ENCODE assay signal across 30 mouse cellular contexts in the genomic region with DNA sequence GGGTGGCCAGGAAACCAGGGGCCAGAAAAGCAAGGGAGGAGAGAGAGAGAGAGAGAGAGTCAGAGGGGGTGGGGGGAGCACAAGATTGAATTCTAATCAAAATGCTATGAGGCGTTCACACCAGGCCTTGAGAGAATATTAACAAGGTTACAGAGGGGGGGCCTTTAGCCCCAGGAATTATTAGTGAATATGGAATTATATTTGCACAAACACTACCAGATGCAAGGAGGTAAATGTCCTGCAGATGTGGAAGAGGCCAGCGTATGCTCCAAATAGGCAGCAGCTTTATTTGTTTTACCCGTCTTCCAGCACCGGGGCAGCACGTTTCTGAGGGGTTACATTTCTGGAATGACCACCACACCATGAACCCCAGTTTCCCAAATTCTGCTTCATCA. TPM values are rescaled to one million over a fixed set of nuclear protein-coding genes. Genes with fewer than 3 reads are reported as not detected.
DNase-seq lines count a peak whose midpoint lies in the region; ATAC-seq and TF ChIP-seq lines count a peak whose summit lies in the region.
"Had no signal": no experiment of that assay in that cellular context is flagged by ENCODE, and none has a peak within 500 bp of the region (broad histone marks: within the 10 kb centered on the region; RNA-seq: fewer than 3 reads in every experiment).

No protein-coding gene starts in this region.

- no peaks in the 10 kb centered on the region for H3K4me1 ChIP-seq in embryonic facial prominence, embryonic 11.5 days (ENCODE audit: control insufficient read depth, insufficient read depth, low read length)
- peaks cover 33% of the 10 kb centered on the region for H3K4me1 ChIP-seq in limb, embryonic 15.5 days
- no peaks in the 10 kb centered on the region for H3K4me1 ChIP-seq in lung, postnatal 0 days (ENCODE audit: insufficient read depth, low read depth, low read length)
- H3K4me1 ChIP-seq: hindbrain, embryonic 12.5 days; liver, embryonic 13.5 days; neural tube, embryonic 13.5 days had no signal

- no peak overlapping the region for H3K9ac ChIP-seq in embryonic facial prominence, embryonic 11.5 days (replicated peaks; ENCODE audit: low read length)
- H3K9ac ChIP-seq in limb, embryonic 15.5 days = no peak overlapping the region
- H3K9ac ChIP-seq in lung, postnatal 0 days (replicated peaks; ENCODE audit: low read depth) = no peak overlapping the region
- H3K9ac ChIP-seq: forebrain, postnatal 0 days; hindbrain, embryonic 12.5 days; liver, embryonic 13.5 days; neural tube, embryonic 13.5 days had no signal

- TF ChIP-seq CTCF in lung, postnatal 0 days (IDR thresholded peaks at IDR 0.05) = no peak

- peak; percentile 25 for DNase-seq in embryo, embryonic 11 days
- DNase-seq in embryo, embryonic 10 days (ENCODE audit: low spot score) = no peak
- DNase-seq in embryonic facial prominence, embryonic 11.5 days (ENCODE audit: low spot score) = peak; percentile 65
- peak; percentile 30 for DNase-seq in forelimb bud, embryonic 11.5 days (ENCODE audit: low read depth, low spot score)
- DNase-seq in lung, postnatal 0 days (ENCODE audit: low spot score) = no peak
- no peak for DNase-seq in gastrocnemius, postnatal 14 days
- DNase-seq: adrenal gland, postnatal 14 days; cerebellum, adult 11-12 months; cerebellum, postnatal 10 days; forebrain, postnatal 0 days; gastrocnemius, postnatal 36 days; heart, adult 18-20 months; heart, postnatal 36 days; kidney, postnatal 10 days; layer of hippocampus, postnatal 36 days; liver, embryonic 13.5 days; lung, postnatal 10 days; right cerebral cortex, postnatal 4 days; thymus, adult 18-20 months; thymus, postnatal 25 days had no signal

- no peak for ATAC-seq in embryonic facial prominence, embryonic 11.5 days (replicated peaks; ENCODE audit: insufficient number of reproducible peaks, low FRiP score, low TSS enrichment, low read depth)
- ATAC-seq in limb, embryonic 15.5 days (ENCODE audit: insufficient number of reproducible peaks, low FRiP score, low TSS enrichment, low read depth) = peak; percentile 26; the same call in 1 of the 2 replicates
- ATAC-seq in lung, postnatal 0 days = no peak
- ATAC-seq: forebrain, postnatal 0 days; intestine, embryonic 16.5 days; midbrain, embryonic 16.5 days had no signal

- H3K4me3 ChIP-seq in embryonic facial prominence, embryonic 11.5 days (ENCODE audit: low read depth, low read length) = no peak overlapping the region
- no peak overlapping the region for H3K4me3 ChIP-seq in limb, embryonic 15.5 days
- H3K4me3 ChIP-seq in lung, postnatal 0 days (ENCODE audit: low read depth, low read length) = no peak overlapping the region
- H3K4me3 ChIP-seq: hindbrain, embryonic 12.5 days; liver, embryonic 13.5 days; neural tube, embryonic 13.5 days had no signal

- H3K36me3 ChIP-seq in embryonic facial prominence, embryonic 11.5 days (replicated peaks; ENCODE audit: control insufficient read depth, insufficient read depth, low read depth, low read length) = no peaks in the 10 kb centered on the region
- H3K36me3 ChIP-seq in limb, embryonic 15.5 days = no peaks in the 10 kb centered on the region
- H3K36me3 ChIP-seq in lung, postnatal 0 days (ENCODE audit: insufficient read depth, low read length) = no peaks in the 10 kb centered on the region
- H3K36me3 ChIP-seq: G1E; hindbrain, embryonic 12.5 days; liver, embryonic 13.5 days; neural tube, embryonic 13.5 days had no signal

- H3K9me3 ChIP-seq in embryonic facial prominence, embryonic 11.5 days (replicated peaks; ENCODE audit: control insufficient read depth, low read length) = no peaks in the 10 kb centered on the region
- H3K9me3 ChIP-seq in limb, embryonic 15.5 days = no peaks in the 10 kb centered on the region
- H3K9me3 ChIP-seq in lung, postnatal 0 days (ENCODE audit: low read length) = no peaks in the 10 kb centered on the region
- H3K9me3 ChIP-seq: G1E; hindbrain, embryonic 12.5 days; liver, embryonic 13.5 days; neural tube, embryonic 13.5 days had no signal

- 30% methylated on average over 5 of the region's 5 CpGs for WGBS in embryonic facial prominence, embryonic 11.5 days
- 31% methylated on average over 5 of the region's 5 CpGs for WGBS in limb, embryonic 15.5 days
- 72% methylated on average over 5 of the region's 5 CpGs for WGBS in lung, postnatal 0 days

- no peaks in the 10 kb centered on the region for H3K27me3 ChIP-seq in embryonic facial prominence, embryonic 11.5 days (ENCODE audit: control insufficient read depth, insufficient read depth, low read length)
- no peaks in the 10 kb centered on the region for H3K27me3 ChIP-seq in limb, embryonic 15.5 days
- no peaks in the 10 kb centered on the region for H3K27me3 ChIP-seq in lung, postnatal 0 days (replicated peaks; ENCODE audit: insufficient read depth, low read length)
- H3K27me3 ChIP-seq: hindbrain, embryonic 12.5 days; liver, embryonic 13.5 days; neural tube, embryonic 13.5 days; Patski had no signal

- H3K4me2 ChIP-seq in embryonic facial prominence, embryonic 11.5 days (ENCODE audit: low read depth, low read length) = no peak overlapping the region
- peak overlapping the region; percentile 7; the same call in 1 of the 2 replicates for H3K4me2 ChIP-seq in limb, embryonic 15.5 days
- H3K4me2 ChIP-seq in lung, postnatal 0 days (replicated peaks; ENCODE audit: low read depth, low read length) = no peak overlapping the region
- H3K4me2 ChIP-seq: heart, embryonic 11.5 days; hindbrain, embryonic 12.5 days; liver, embryonic 13.5 days; neural tube, embryonic 13.5 days had no signal

- intact Hi-C loops in gastrocnemius, postnatal 14 days (cut with DNase I; ENCODE audit: low total_unique reads) = no loop called here

- H3K27ac ChIP-seq in embryonic facial prominence, embryonic 11.5 days (replicated peaks; ENCODE audit: low read depth, low read length) = no peak overlapping the region
- H3K27ac ChIP-seq in limb, embryonic 15.5 days = no peak overlapping the region; the same call in 1 of the 2 replicates
- no peak overlapping the region for H3K27ac ChIP-seq in lung, postnatal 0 days (ENCODE audit: low read length)
- H3K27ac ChIP-seq: hindbrain, embryonic 12.5 days; liver, embryonic 13.5 days; macrophage; neural tube, embryonic 13.5 days; stomach, postnatal 0 days had no signal

- TF ChIP-seq EP300 in lung, postnatal 0 days (IDR thresholded peaks at IDR 0.05) = no peak

RNA-seq across cellular contexts. Expression of a gene that starts 29.7 kb away (rescaled TPM):
- 9.3 and 10.2 TPM in 2 replicates for polyA plus RNA-seq in embryonic facial prominence, embryonic 11.5 days (2014; fragmentation: Nextera tagmentation; extraction: Ambion mirVana)
- polyA plus RNA-seq in limb, embryonic 15.5 days (2015; fragmentation: Nextera tagmentation; extraction: Ambion mirVana) = 8.3 and 8.8 TPM in 2 replicates
- polyA plus RNA-seq in lung, postnatal 0 days (2015; fragmentation: Nextera tagmentation; extraction: Ambion mirVana) = 4.2 and 4.6 TPM in 2 replicates
- 1 to 10 TPM; 4.9 to 5.6 TPM for total RNA-seq in gastrocnemius, postnatal 14 days (2021)

Comparison
In these comparisons a context has a peak if more than half of its experiments do, and no peak if none do; other contexts are left out.
1. DNase-seq: peak in embryo, embryonic 11 days (single experiment), embryonic facial prominence, embryonic 11.5 days (single experiment) and forelimb bud, embryonic 11.5 days (single experiment); none in embryo, embryonic 10 days (single experiment), lung, postnatal 0 days (single experiment) and gastrocnemius, postnatal 14 days (single experiment).